Mouse (Mus musculus) left cerebral cortex, postnatal 4 days (tissue): Measurements from ENCODE around the gene Kcnip1. TPM values are rescaled to one million over a fixed set of nuclear protein-coding genes. Genes with fewer than 3 reads are reported as not detected.

Source experiments
- DNase-seq: peaks from one replicate; pipeline ENCODE4 v3.0.0-alpha.2; 2022
- intact Hi-C: fragments of 180-260 bp; cut with DNase I; formaldehyde crosslinking; loops from one replicate; pipeline ENCODE4 v1.15.1; 2025
- total RNA-seq, 2 experiments: library from RNA; stranded (reverse); gene quantifications; 2 replicates each; pipeline ENCODE4 v1.2.3; 2021

Gene Kcnip1
- 10 to 100 TPM; 35.8 to 43.5 TPM for total RNA-seq

DNA sequence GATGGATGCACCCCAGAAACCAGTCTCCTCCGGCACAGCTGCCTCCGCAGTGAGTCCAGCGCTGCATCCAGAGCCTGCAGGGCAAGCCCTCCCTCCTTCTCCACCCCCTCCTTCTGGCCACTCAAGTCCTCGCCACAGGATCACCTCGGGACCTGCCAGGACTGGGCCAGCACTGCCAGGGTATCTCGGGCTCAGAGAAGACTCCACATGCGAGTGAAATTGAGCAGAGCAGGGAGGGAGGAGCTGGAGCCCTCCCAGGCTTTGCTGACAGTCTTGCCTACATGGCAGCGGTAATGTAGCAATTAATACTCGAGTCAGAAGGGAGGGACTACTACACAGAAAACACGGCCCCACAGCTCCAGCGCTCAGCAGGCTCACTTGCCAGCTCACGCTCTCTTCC, at the start of gene Kcnip1:
Gene Kcnip1 (minus strand): TSS at position 215 of the 400 bp plus-strand sequence.
- intact Hi-C loops = no loop called here
- peak; percentile 88 for DNase-seq

DNA sequence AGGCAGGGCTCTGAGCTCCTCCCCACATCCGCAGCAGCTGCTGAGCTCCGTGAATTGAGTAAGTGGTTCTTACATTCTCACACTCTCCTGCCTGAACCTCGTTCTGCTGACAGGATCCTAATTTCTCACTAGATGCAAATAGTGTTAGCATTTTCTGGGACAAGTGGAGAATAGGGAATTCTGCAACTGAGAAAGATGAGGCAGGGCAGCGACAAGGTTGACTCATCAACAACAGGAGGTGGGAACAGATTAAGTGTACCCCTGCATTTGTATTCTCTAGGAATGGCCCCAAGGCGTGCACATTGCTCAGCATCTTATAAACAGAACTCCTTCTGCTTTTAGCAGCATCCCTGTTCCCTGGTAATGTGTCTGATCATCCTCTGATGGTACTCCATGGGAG, 47.1 kb upstream of the Kcnip1 start:
- DNase-seq = no peak
- intact Hi-C loops = no loop called here

DNA sequence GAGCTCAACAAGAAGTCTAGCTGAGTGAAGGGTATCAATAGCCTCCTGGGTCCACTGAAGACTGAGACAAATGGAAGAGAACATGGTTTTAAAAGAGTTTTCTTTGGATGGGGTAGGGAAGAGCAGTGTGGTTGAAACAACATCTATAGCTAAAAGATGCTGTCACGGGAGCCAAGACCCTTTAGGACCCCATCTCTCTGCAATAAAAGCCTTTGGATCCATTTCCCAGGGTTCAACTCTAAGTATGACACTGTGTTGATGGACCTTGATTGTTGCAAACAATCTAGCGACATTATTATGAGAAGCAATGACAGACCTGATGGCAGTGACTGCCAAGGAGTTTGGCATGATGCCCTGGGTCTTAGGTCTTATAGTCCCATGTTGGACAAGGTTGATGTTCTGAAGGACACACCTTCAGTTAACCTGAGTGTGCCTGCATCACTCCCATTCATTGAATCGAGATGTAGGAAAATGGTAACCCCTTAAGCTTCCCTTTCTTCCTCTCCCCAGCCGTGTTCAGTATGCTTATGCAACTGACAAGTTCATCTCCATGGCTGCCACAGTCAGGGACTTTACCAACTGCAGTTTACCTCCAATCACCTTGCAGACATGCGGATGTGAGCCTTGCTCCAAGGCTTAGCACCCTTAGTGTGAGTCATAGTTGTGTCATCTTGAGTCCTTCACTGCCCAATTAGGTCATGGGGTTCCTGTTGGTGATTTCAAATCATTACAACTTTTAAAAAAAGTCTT, 43.1 kb upstream of the Kcnip1 start:
- no peak for DNase-seq
- intact Hi-C loops = no loop called here

DNA sequence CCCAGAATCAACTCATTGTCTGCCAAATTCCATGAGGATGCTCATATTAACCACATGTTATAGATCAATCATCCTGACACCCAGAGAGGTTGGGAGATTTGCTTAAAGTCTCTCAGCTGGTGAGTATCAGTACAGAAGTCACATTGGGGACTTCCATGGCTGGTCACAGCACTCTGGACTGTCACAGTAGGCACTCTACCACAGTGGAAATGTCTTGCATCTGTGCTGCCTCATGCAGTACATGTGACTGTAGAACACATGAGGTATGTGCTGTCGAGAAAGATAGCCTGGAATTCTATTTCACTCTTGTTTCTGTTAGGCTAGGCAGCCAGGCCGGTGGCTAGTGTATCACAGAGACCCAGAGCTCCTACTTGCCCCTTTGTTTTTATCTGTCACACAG, 41.8 kb upstream of the Kcnip1 start:
- no peak for DNase-seq
- intact Hi-C loops = no loop called here

DNA sequence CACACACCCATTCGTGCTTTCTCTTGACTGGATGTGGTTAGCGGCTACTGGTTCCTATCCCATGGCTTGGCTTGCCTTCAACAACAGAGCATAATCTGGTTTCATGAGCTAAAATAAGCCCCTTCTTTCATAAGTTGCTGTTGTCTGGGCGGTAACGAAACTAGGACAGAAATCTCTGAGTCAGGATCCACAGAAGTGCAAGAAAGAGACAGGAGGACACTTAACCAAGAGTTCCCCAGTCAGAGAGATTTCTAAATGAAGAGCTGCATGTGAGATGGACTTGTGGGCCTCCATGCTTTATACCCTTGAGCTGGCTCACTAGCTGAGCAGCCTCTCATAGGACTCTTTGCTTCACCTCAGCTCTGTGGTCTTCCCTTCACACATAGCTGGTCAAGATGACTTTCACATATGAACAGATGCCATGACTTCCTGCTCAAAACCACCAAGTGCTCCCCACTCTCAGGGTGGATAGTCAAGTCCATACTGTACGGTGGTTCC, 41.1 kb upstream of the Kcnip1 start:
- DNase-seq = no peak
- intact Hi-C loops = no loop called here

DNA sequence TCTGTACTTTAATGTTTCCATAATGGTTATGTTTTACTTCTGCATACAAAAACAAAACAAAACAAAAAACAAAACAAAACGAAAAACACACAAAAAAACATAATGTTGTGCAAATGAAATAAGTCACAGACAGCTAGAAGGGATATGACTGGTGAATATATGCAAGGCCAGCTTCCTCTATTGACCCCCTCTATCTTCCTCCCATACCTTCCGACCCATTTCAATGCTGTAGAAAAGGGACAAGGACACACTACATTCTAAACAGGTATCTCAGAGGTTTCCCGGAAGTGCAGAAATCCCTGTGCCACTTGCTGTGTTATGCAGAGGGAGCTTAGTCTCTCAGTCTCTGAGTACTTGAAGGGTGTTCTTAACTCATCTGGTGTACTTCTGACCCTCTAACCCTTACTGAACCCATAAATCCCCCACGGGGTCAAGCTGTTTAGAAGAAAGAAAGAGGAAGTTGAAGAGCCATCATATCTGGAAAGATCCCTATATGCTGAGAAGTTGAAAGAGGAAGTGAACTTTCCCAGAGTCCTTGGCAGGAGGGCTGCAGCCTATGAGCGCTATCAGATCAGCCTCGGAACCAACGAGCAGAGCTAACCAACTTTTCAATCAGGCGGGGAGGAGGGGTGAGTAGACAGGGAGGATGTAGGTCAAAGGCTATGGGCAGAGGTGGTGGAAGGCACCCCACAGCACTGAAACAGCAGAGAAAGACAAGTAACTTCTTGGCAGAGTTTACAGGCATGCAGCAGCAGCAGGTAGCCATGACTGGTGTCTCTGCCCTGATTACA, 38.3 kb upstream of the Kcnip1 start:
- intact Hi-C loops = no loop called here
- no peak for DNase-seq

DNA sequence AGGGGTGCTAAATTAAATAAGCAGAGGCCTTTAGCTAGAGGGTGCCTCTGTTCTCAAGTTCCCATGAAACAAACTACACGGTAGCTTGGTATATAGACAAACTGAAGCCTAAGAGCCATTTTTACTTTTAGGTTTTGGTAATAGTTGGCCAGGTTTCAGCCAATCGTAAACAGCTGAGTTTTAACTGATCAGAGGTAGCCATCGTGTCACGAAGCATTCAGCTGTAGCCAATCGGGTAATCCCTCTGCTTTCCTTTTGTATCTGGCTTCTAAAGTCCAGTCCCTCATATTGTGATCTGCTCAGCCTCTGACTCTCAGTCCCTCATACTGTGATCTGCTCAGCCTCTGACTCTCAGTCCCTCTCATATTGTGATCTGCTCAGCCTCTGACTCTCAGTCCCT, 36.7 kb upstream of the Kcnip1 start:
- intact Hi-C loops = no loop called here
- no peak for DNase-seq

DNA sequence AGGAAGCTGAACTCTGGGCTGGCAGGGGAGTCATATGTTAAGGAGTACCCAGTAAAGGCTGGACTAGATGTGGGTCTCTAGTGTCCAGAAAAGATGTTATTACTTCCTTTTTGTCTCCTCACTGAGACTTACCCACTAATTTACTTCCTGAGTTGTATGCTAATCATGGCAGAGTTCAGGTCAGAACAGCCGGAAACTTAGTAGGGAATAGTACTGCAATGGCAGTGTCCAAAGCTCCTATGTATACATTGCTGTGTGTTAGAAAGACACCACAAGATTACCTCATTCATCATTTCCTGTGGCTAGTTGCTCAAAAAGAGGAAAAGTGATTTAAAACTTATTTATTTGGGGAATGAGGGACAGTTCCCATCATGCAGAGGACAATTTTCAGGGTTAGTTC, 32.1 kb upstream of the Kcnip1 start:
- intact Hi-C loops = no loop called here
- no peak for DNase-seq

DNA sequence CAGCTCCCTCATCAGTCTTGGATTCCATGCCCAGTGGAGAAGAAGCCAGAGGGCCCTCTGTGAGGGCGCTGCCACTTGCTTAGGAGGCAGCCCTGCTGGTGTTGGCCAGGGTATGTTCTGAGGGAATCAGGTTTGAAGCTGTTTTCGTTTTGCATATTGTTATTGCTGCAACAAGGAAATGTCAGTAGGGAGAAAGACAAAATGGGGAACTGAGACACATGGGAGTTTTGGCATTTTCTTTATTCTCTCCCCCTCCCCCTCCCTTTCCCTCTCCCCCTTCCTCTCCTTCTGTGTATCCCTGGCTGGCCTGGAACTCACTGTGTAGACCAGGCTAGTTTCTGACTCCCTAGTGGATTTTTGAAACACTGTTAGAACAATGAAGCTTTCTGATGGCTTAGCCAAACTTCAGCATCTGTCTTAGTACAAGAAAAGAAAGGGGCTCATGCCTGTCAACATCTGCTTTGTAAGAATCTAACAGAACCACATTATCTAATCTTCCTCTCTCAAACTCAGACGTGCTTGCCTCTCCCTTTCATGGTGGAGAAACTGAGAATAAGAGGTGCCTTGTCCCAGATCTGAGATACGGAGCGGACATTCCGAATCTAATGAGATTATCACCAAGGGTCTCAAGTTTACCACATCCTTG, 19.2 kb upstream of the Kcnip1 start:
- intact Hi-C loops = no loop called here
- no peak for DNase-seq

DNA sequence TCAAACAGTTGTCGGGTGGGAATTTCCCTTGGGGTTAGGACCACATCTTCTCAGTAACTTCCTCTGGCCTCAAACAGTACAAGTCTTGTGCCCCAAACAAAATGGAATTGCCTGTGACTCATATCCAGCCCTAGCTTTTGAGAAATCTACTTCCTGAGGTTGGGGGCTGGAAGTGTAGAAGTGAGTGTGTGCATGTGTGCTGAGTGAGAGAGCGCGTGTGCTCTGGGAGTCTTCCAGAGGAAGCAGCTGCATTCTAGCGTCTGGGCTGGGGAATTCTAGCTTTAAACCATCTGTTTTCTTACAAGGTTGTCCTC, 17.9 kb upstream of the Kcnip1 start:
- intact Hi-C loops = no loop called here
- DNase-seq = no peak

DNA sequence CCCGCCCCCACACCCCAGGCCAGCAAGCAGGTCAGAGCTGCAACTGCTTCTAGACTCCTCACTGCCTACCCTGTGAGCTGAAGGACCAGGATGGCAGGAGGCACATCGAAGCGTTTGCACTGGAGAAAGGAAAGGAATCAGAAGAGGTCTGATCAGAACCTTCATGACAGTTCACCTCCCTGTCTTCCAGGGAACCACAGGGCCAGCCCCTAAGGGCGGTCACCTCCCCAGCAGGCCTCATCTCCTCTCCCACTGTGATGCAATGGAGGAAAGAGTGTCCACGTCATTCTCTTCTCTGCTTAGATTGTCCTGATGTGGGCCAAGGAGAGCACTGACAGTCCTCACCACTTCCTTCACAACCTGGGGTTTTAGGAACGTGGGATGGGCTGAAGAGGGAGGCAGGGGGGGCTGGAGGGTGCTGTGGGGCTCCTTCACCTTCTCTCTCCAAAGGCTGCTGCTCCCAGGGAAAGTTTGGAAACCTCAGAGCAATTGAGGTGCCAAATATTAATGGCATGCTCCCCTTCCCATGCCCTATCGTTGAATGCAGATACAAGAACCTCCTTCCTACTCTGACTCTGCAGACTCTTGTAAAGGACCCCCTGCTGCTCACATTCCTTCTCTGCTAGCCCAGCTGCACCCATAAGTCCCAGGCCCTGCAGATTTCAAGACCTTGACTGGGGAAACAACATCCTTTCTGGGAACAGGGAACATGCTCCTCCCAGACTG, 17.3 kb upstream of the Kcnip1 start:
- DNase-seq = no peak
- intact Hi-C loops = no loop called here

DNA sequence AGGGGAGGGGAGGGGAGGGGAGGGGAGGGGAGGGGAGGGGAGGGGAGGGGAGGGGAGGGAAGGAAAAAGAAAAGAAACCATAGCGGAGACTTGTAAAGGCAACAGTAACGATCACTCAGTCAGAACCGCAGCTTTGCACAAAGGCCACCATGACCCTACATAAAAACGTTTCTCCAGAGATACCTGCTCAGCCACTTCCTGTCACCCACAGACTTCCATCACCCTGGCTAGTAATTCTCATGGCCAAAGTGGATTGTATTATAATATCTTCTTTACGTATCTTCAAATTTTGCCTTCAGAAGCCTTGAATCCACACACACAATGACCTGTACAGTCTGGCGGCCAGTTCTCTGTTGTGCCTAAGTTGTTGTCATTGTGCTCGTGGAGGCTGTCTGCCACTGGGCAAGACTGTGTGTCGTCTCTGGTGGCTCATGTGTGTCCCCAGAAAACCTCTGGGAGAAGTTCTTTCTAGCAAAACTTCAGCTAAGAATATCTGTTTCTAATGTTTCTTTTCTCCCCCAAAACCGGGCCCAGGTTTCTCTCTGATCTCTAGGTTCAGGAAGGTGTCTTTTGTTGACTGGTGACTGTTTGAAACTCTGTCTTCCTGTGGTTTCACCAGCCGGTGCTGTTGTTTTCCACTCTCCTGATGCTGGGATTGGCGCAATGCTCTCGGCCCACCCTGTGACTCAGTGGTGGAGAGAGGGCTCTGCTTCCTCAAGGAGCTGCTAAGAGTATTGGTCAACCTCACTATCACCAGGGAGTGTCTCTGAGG, 16.6 kb upstream of the Kcnip1 start:
- intact Hi-C loops = loop anchor here (10.0 kb wide), 1 partner anchor 275 kb away; no protein-coding TSS in a partner anchor

DNA sequence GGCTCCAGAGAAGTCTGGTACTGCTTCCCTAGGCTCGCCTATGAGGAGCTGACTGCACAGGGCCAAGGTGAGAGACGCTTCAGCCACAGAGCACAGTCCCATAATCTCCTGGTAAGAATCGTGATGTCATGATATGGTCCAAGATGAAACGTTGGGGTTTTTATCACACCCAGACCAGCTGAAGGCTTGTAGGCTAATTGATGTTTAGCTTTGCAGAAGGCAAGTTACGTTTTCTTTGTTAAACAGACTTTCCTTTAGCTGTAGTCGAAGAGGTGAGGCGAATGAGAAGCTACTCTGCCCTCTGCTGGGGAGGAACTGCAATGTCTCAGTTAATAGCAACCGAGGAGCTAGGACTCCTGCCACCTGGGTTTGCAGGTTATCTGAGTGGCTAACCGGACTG, 15.8 kb upstream of the Kcnip1 start:
- intact Hi-C loops = loop anchor here (10.0 kb wide), 1 partner anchor 274 kb away; no protein-coding TSS in a partner anchor
- peak; percentile 55 for DNase-seq

More for the DNA sequence above, 16.6 kb upstream of the Kcnip1 start:
- no peak for DNase-seq

DNA sequence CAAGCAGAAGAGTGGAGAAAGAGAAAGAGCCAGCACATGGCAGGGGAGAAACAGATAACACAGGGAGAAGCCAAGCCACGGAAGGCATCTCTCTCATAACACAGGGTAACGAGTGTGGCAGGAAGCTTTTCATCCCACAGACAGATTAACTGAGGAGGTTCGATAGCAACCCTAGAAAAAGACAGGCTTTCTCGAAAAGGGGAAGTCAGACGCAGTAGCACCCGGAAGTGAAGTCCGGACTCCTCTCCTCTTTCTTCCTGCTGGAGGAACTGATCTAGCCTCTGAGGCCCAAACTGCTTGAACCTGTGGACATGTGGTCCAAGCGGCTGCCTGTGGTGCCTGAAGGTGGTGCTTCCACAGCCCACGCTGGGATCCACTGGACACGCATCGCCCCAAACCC, 15.3 kb upstream of the Kcnip1 start:
- no peak for DNase-seq
- intact Hi-C loops = loop anchor here (10.0 kb wide), 1 partner anchor 273 kb away; no protein-coding TSS in a partner anchor

DNA sequence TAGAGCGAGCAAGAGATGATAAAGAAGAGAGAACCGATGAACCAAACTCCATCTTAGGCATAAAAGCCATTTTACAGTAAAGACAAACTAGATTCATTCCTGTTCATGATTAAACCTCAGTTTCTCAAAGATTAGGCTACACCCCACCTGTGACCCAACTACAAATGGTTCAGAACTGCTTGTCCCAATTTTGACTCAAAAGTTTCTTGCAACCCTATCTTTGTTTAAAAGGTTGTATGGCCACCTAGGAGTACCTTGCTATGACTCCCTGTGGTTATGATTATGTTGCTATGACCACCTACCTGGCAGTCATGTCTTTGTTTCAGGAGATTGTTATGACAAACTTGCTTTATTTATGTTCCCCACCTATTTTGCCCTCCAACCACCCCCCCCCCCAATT, 14.7 kb upstream of the Kcnip1 start:
- intact Hi-C loops = loop anchor here (10.0 kb wide), 1 partner anchor 273 kb away; no protein-coding TSS in a partner anchor

DNA sequence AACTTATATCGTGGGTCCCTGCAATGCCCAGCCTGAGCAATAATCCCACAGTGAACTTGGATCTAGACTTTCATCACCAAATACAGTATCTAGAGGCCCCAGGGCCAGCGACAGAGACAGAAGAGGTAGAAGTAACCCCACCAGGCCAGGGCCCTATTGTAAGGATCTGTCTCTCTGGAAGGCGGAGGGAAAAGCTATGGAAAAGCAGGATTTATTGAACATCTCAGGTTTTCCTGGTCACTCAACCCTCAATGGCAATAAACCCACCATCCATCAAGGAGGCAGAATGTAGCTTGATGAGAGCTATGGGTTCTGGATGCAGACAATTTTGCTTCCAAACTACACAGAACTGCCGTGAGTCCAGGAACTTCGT, 9.6 kb upstream of the Kcnip1 start:
- DNase-seq = no peak
- intact Hi-C loops = loop anchor here (10.0 kb wide), 1 partner anchor 268 kb away; no protein-coding TSS in a partner anchor

More for the DNA sequence above, 14.7 kb upstream of the Kcnip1 start:
- DNase-seq = no peak

DNA sequence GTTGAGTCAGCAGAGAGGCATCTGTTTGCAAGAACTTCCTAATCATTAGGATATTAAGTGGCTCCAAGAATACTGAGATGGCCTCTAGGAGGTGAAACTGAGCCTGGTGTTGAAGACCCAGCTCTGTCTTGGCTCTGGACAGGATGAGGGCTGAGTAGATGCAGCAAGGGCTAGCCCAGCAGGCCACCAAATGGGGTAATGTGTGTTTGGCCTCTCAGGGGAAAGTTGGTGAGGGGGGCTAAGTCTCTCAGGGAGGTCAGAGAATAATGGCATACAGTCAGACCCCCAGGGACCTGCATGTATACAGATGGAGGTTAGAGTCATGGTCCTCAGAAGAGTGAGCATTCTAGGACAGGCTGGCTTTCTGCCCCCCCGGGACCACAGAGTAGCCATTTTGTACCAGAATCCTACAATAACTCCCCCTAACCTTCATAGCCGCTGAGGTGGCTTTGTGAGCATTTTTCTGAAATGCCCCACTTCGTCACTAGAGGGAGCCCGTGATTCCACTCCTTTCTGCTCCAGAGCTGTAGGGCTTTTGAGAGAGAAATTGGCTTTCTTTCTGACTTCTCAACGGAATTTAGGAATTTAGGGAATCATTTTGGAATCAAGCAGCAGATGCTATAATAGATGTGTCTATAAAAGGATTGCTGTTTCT, 9.1 kb upstream of the Kcnip1 start:
- peak; percentile 47 for DNase-seq
- intact Hi-C loops = loop anchor here (10.0 kb wide), 1 partner anchor 267 kb away; no protein-coding TSS in a partner anchor

DNA sequence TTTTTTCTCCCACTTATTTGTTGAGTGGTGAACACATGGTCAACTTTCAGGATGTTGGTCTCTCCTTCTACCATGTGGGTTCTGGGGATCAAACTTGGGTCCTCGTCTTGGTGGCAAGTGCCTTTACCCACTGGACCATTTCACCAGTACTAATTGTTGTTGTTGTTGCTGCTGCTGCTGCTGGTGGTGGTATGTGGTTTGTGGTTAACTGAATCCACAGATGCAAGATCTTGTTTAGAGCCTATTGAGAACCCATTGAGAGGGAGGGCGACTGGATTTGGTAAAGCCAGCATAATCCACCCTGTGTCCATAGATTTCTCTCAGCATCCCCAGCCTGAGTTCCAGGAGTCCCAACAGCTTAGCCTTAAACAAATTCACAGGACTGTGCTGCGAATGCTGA, 7.5 kb upstream of the Kcnip1 start:
- no peak for DNase-seq
- intact Hi-C loops = loop anchor here (10.0 kb wide), 1 partner anchor 266 kb away; no protein-coding TSS in a partner anchor

DNA sequence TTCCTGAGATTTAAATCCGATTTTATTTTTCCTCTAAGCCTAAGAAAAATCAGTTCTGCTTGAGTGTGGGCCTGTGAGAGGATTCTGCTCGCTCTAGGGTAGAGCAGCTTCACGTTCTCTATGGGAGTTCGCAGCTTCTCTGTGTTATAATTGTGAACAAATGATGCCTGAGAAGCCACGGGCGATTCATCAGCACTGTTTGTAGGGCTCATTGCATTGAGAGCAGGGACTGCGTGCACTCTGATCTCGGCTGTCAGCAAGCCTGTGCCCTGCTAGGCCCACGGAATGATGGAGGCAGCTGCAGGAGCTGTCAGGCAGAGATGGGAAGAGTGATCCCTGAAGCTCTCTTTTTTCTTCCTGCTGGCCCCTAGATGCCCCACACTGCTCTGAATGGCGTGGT, 5.3 kb upstream of the Kcnip1 start:
- intact Hi-C loops = no loop called here
- DNase-seq = no peak
